Mouse (Mus musculus): ENCODE data around the gene Esrrb. TPM values are rescaled to one million over a fixed set of nuclear protein-coding genes. Genes with fewer than 3 reads are reported as not detected.

The Esrrb gene
- polyA plus RNA-seq, 1 experiment from 2014 or later: 0.53 TPM

- Histone ChIP-seq H3K36me3 (no peaks in the 10 kb centered on the region), H3K27me3 (no peaks in the 10 kb centered on the region), H3K9ac (no peak overlapping the region), H3K4me2 (no peak overlapping the region), H3K4me1 (peaks cover 2% of the 10 kb centered on the region; the same call in 1 of the 2 replicates), H3K4me3 (replicated peaks) (no peak overlapping the region), H3K27ac (no peak overlapping the region), H3K9me3 (replicated peaks) (no peaks in the 10 kb centered on the region)
- WGBS: 77% methylated on average over 4 of the region's 4 CpGs
- no peak for ATAC-seq (replicated peaks; ENCODE audit: low FRiP score)
Observed at GRCm38 (mm10) chr12:86503921-86504320, 143.0 kb downstream of the Esrrb start.

GRCm38 (mm10) chr12:86504321-86504720, 143.4 kb downstream of the Esrrb start:
- WGBS: 81% methylated on average over 3 of the region's 3 CpGs
- Histone ChIP-seq H3K9me3 (replicated peaks) (no peaks in the 10 kb centered on the region), H3K27ac (no peak overlapping the region), H3K4me1 (peaks cover 2% of the 10 kb centered on the region; the same call in 1 of the 2 replicates), H3K9ac (no peak overlapping the region), H3K4me3 (replicated peaks) (no peak overlapping the region), H3K4me2 (no peak overlapping the region), H3K36me3 (no peaks in the 10 kb centered on the region), H3K27me3 (no peaks in the 10 kb centered on the region)
- ATAC-seq (replicated peaks; ENCODE audit: low FRiP score): no peak

GRCm38 (mm10) chr12:86507741-86508140, 146.8 kb downstream of the Esrrb start:
- 86% methylated on average over 10 of the region's 10 CpGs for WGBS
- Histone ChIP-seq H3K27ac (no peak overlapping the region), H3K4me3 (replicated peaks) (no peak overlapping the region), H3K36me3 (no peaks in the 10 kb centered on the region), H3K9ac (no peak overlapping the region), H3K9me3 (replicated peaks) (no peaks in the 10 kb centered on the region), H3K27me3 (no peaks in the 10 kb centered on the region), H3K4me2 (no peak overlapping the region), H3K4me1 (peaks cover 6% of the 10 kb centered on the region)
- ATAC-seq (replicated peaks; ENCODE audit: low FRiP score): no peak

- H3K9me3 ChIP-seq (replicated peaks): no peaks in the 10 kb centered on the region
- no peak overlapping the region for H3K4me3 ChIP-seq (replicated peaks)
- no peak overlapping the region for H3K4me2 ChIP-seq
- 81% methylated on average over 6 of the region's 6 CpGs for WGBS
- no peak overlapping the region for H3K27ac ChIP-seq
- no peak overlapping the region for H3K9ac ChIP-seq
- H3K27me3 ChIP-seq: no peaks in the 10 kb centered on the region
- H3K4me1 ChIP-seq: peaks cover 6% of the 10 kb centered on the region
- no peaks in the 10 kb centered on the region for H3K36me3 ChIP-seq
- no peak for ATAC-seq (replicated peaks; ENCODE audit: low FRiP score)
Observed at GRCm38 (mm10) chr12:86508313-86508988, 147.5 kb downstream of the Esrrb start.

- Histone ChIP-seq H3K4me2 (no peak overlapping the region), H3K27ac (no peak overlapping the region), H3K36me3 (no peaks in the 10 kb centered on the region), H3K4me3 (replicated peaks) (no peak overlapping the region), H3K4me1 (peaks cover 6% of the 10 kb centered on the region), H3K27me3 (no peaks in the 10 kb centered on the region), H3K9ac (no peak overlapping the region), H3K9me3 (replicated peaks) (no peaks in the 10 kb centered on the region)
- WGBS: 25% methylated on average over 13 of the region's 13 CpGs
- ATAC-seq (replicated peaks; ENCODE audit: low FRiP score): peak; percentile 64; the same call in 1 of the 2 replicates
Observed at GRCm38 (mm10) chr12:86509295-86510279, 148.7 kb downstream of the Esrrb start.

GRCm38 (mm10) chr12:86512335-86512734, 151.4 kb downstream of the Esrrb start:
- Histone ChIP-seq H3K4me3 (replicated peaks) (no peak overlapping the region), H3K36me3 (no peaks in the 10 kb centered on the region), H3K4me1 (peaks cover 13% of the 10 kb centered on the region), H3K9ac (no peak overlapping the region), H3K27me3 (0 out of 2 replicates have a peak, but pooled peaks cover 2% of the 10 kb centered on the region), H3K27ac (no peak overlapping the region), H3K4me2 (no peak overlapping the region), H3K9me3 (replicated peaks) (no peaks in the 10 kb centered on the region)
- no peak for ATAC-seq (replicated peaks; ENCODE audit: low FRiP score)
- WGBS: 78% methylated on average over 3 of the region's 3 CpGs

GRCm38 (mm10) chr12:86513596-86513995, 152.7 kb downstream of the Esrrb start:
- H3K4me1 ChIP-seq: peaks cover 16% of the 10 kb centered on the region
- peaks cover 5% of the 10 kb centered on the region; the same call in 1 of the 2 replicates for H3K27me3 ChIP-seq
- no peaks in the 10 kb centered on the region for H3K9me3 ChIP-seq (replicated peaks)
- no peak overlapping the region for H3K9ac ChIP-seq
- H3K36me3 ChIP-seq: no peaks in the 10 kb centered on the region
- H3K4me3 ChIP-seq (replicated peaks): no peak overlapping the region
- no peak overlapping the region for H3K27ac ChIP-seq
- 77% methylated on average over 4 of the region's 4 CpGs for WGBS
- H3K4me2 ChIP-seq: no peak overlapping the region
- no peak for ATAC-seq (replicated peaks; ENCODE audit: low FRiP score)

- ATAC-seq (replicated peaks; ENCODE audit: low FRiP score): no peak
- no peak overlapping the region for H3K27ac ChIP-seq
- no peak overlapping the region for H3K4me3 ChIP-seq (replicated peaks)
- 52% methylated on average over 5 of the region's 5 CpGs for WGBS
- no peaks in the 10 kb centered on the region for H3K9me3 ChIP-seq (replicated peaks)
- H3K27me3 ChIP-seq: peaks cover 21% of the 10 kb centered on the region
- no peaks in the 10 kb centered on the region for H3K36me3 ChIP-seq
- peaks cover 13% of the 10 kb centered on the region for H3K4me1 ChIP-seq
- H3K9ac ChIP-seq: no peak overlapping the region
- H3K4me2 ChIP-seq: no peak overlapping the region
Observed at GRCm38 (mm10) chr12:86516602-86517001, 155.7 kb downstream of the Esrrb start.

- Histone ChIP-seq H3K4me3 (replicated peaks) (no peak overlapping the region), H3K36me3 (no peaks in the 10 kb centered on the region), H3K4me1 (peaks cover 13% of the 10 kb centered on the region), H3K27ac (no peak overlapping the region), H3K27me3 (peaks cover 21% of the 10 kb centered on the region), H3K4me2 (no peak overlapping the region), H3K9ac (no peak overlapping the region), H3K9me3 (replicated peaks) (no peaks in the 10 kb centered on the region)
- WGBS: 43% methylated on average over 6 of the region's 6 CpGs
- ATAC-seq (replicated peaks; ENCODE audit: low FRiP score): no peak
Observed at GRCm38 (mm10) chr12:86517721-86518120, 156.8 kb downstream of the Esrrb start.

GRCm38 (mm10) chr12:86518746-86519145, 157.8 kb downstream of the Esrrb start:
- no peaks in the 10 kb centered on the region for H3K9me3 ChIP-seq (replicated peaks)
- H3K4me3 ChIP-seq (replicated peaks): no peak overlapping the region
- no peaks in the 10 kb centered on the region for H3K36me3 ChIP-seq
- H3K27ac ChIP-seq: no peak overlapping the region
- H3K4me1 ChIP-seq: peaks cover 13% of the 10 kb centered on the region
- H3K27me3 ChIP-seq: peaks cover 21% of the 10 kb centered on the region
- H3K9ac ChIP-seq: no peak overlapping the region
- H3K4me2 ChIP-seq: no peak overlapping the region
- no peak for ATAC-seq (replicated peaks; ENCODE audit: low FRiP score)
- 21% methylated on average over 18 of the region's 18 CpGs for WGBS

- H3K27ac ChIP-seq: no peak overlapping the region
- H3K4me1 ChIP-seq: no peaks in the 10 kb centered on the region
- no peak overlapping the region for H3K4me3 ChIP-seq (replicated peaks)
- no peak for ATAC-seq (replicated peaks; ENCODE audit: low FRiP score)
- no peak overlapping the region for H3K9ac ChIP-seq
- no peaks in the 10 kb centered on the region for H3K36me3 ChIP-seq
- 42% methylated on average over 2 of the region's 2 CpGs for WGBS
- no peaks in the 10 kb centered on the region for H3K27me3 ChIP-seq
- no peak overlapping the region for H3K4me2 ChIP-seq
- H3K9me3 ChIP-seq (replicated peaks): no peaks in the 10 kb centered on the region
Observed at GRCm38 (mm10) chr12:86534283-86534682, 173.4 kb downstream of the Esrrb start.

GRCm38 (mm10) chr12:86537799-86538198, 176.9 kb downstream of the Esrrb start:
- H3K9ac ChIP-seq: no peak overlapping the region
- no peaks in the 10 kb centered on the region for H3K27me3 ChIP-seq

More at GRCm38 (mm10) chr12:86537799-86538198, 176.9 kb downstream of the Esrrb start:
- Histone ChIP-seq H3K27ac (no peak overlapping the region), H3K4me3 (replicated peaks) (no peak overlapping the region), H3K9me3 (replicated peaks) (no peaks in the 10 kb centered on the region), H3K36me3 (no peaks in the 10 kb centered on the region), H3K4me1 (no peaks in the 10 kb centered on the region), H3K4me2 (no peak overlapping the region)
- ATAC-seq (replicated peaks; ENCODE audit: low FRiP score): no peak

All from kidney, embryonic 15.5 days (tissue).